Mouse (Mus musculus) hindbrain, embryonic 12.5 days (tissue): ENCODE results near the gene Tmem204. TPM values are rescaled to one million over a fixed set of nuclear protein-coding genes. Genes with fewer than 3 reads are reported as not detected.
A peak's percentile ranks its signal among the peaks of the same experiment; 100 is the strongest.

Experiments
- ATAC-seq: fragments of 200-750 bp; cut with Nextera tagmentation; 2 replicates; pipeline ENCODE4 v1.8.0; 2017; ENCODE audit warnings: moderate TSS enrichment; ENCODE audit not compliant: low FRiP score
- H3K27ac ChIP-seq: fragments of 300-500 bp; sonication (generic); 2 replicates; pipeline ENCODE4 v1.5.1; 2016; ENCODE audit warnings: mild to moderate bottlenecking
- H3K27me3 ChIP-seq: fragments of 300-500 bp; sonication (generic); 2 replicates; pipeline ENCODE4 v1.6.1; 2016; ENCODE audit warnings: mild to moderate bottlenecking
- H3K36me3 ChIP-seq: fragments of 300-500 bp; sonication (generic); 2 replicates; pipeline ENCODE4 v1.6.1; 2016; ENCODE audit warnings: mild to moderate bottlenecking
- H3K4me1 ChIP-seq: fragments of 300-500 bp; sonication (generic); 2 replicates; pipeline ENCODE4 v1.6.1; 2016
- H3K4me2 ChIP-seq: fragments of 300-500 bp; sonication (generic); replicated peaks from 2 replicates; pipeline ENCODE4 v1.6.1; 2016; ENCODE audit warnings: mild to moderate bottlenecking
- H3K4me3 ChIP-seq: fragments of 300-500 bp; sonication (generic); 2 replicates; pipeline ENCODE4 v1.5.1; 2016; ENCODE audit warnings: mild to moderate bottlenecking
- H3K9ac ChIP-seq: fragments of 300-500 bp; sonication (generic); 2 replicates; pipeline ENCODE4 v1.6.1; 2016; ENCODE audit warnings: mild to moderate bottlenecking, moderate library complexity
- H3K9me3 ChIP-seq: fragments of 300-500 bp; sonication (generic); replicated peaks from 2 replicates; pipeline ENCODE4 v1.6.1; 2016; ENCODE audit warnings: mild to moderate bottlenecking
- WGBS: fragments of 180-500 bp; shearing (Covaris S2); methylation state at CpG from one replicate; pipeline ENCODE4 v1.1.7; 2016; 5-methylcytosine and 5-hydroxymethylcytosine counted together
- polyA plus RNA-seq: library from polyadenylated mRNA; unstranded; fragments of >200 nt; fragmentation: Nextera tagmentation; extraction: Ambion mirVana; gene quantifications from 2 replicates; pipeline ENCODE4 v1.2.1, GENCODE M21; 2016

The Tmem204 gene
- polyA plus RNA-seq, 1 experiment from 2014 or later, result 9.5 TPM

- H3K36me3 ChIP-seq, result peaks cover 47% of the 10 kb centered on the region
- H3K4me3 ChIP-seq, result no peak overlapping the region
- no peaks in the 10 kb centered on the region for H3K27me3 ChIP-seq
- ATAC-seq, result no peak
- H3K4me2 ChIP-seq, result no peak overlapping the region
- H3K9me3 ChIP-seq, result no peaks in the 10 kb centered on the region
- H3K4me1 ChIP-seq, result no peaks in the 10 kb centered on the region
- 86% methylated on average over 6 of the region's 6 CpGs for WGBS
- H3K27ac ChIP-seq, result no peak overlapping the region
- no peak overlapping the region for H3K9ac ChIP-seq
These were observed 26.4 kb downstream of the Tmem204 start for GRCm38 (mm10) chr17:25057041-25057440.

- Histone ChIP-seq H3K27me3 (no peaks in the 10 kb centered on the region), H3K9ac (no peak overlapping the region), H3K36me3 (peaks cover 43% of the 10 kb centered on the region), H3K27ac (no peak overlapping the region), H3K4me2 (no peak overlapping the region), H3K4me1 (no peaks in the 10 kb centered on the region), H3K9me3 (no peaks in the 10 kb centered on the region), H3K4me3 (no peak overlapping the region)
- no peak for ATAC-seq
- 89% methylated on average over 9 of the region's 9 CpGs for WGBS
These were observed 30.1 kb downstream of the Tmem204 start for GRCm38 (mm10) chr17:25053274-25053673.

- H3K27me3 ChIP-seq, result no peaks in the 10 kb centered on the region
- H3K4me3 ChIP-seq, result no peak overlapping the region
- H3K4me1 ChIP-seq, result no peaks in the 10 kb centered on the region
- no peaks in the 10 kb centered on the region for H3K9me3 ChIP-seq
- no peak overlapping the region for H3K4me2 ChIP-seq
- WGBS, result 91% methylated on average over 6 of the region's 6 CpGs
- ATAC-seq, result no peak
- no peak overlapping the region for H3K9ac ChIP-seq
- no peak overlapping the region for H3K27ac ChIP-seq
- peaks cover 42% of the 10 kb centered on the region for H3K36me3 ChIP-seq
These were observed 36.2 kb downstream of the Tmem204 start for GRCm38 (mm10) chr17:25047143-25047542.

GRCm38 (mm10) chr17:25045281-25045680 is 38.1 kb downstream of the Tmem204 start:
- Histone ChIP-seq H3K4me1 (no peaks in the 10 kb centered on the region), H3K27me3 (no peaks in the 10 kb centered on the region), H3K36me3 (peaks cover 31% of the 10 kb centered on the region), H3K4me3 (no peak overlapping the region), H3K27ac (no peak overlapping the region), H3K9ac (no peak overlapping the region), H3K9me3 (no peaks in the 10 kb centered on the region), H3K4me2 (no peak overlapping the region)
- WGBS, result 97% methylated on average over 4 of the region's 4 CpGs
- ATAC-seq, result no peak

GRCm38 (mm10) chr17:25044879-25045278 is 38.5 kb downstream of the Tmem204 start:
- no peak overlapping the region for H3K4me3 ChIP-seq
- no peaks in the 10 kb centered on the region for H3K4me1 ChIP-seq
- H3K36me3 ChIP-seq, result peaks cover 28% of the 10 kb centered on the region
- no peaks in the 10 kb centered on the region for H3K9me3 ChIP-seq
- no peak overlapping the region for H3K27ac ChIP-seq
- WGBS, result 75% methylated on average over 7 of the region's 7 CpGs
- H3K9ac ChIP-seq, result no peak overlapping the region
- H3K4me2 ChIP-seq, result no peak overlapping the region
- ATAC-seq, result no peak
- no peaks in the 10 kb centered on the region for H3K27me3 ChIP-seq

DNA sequence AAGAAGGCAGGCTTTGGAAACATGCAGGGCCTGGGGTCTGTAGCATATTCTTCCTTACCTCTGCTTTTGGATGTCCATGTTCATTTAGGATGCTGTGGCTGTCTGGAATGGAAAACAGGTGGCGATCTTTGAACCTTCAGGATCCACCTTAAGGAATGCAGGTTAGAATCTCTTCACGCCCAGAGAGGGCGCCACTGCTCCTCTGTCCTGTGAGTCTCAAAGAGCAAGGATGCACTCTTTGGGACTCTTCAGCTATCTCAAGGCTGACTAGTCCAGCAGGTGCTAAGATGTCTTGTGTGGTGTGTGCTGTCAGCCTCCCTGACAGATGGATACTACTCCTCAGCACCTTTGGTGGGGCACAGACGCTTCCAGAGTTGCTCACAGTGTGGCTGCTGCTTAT is 47.2 kb downstream of the Tmem204 start:
- no peak overlapping the region for H3K4me2 ChIP-seq
- no peak for ATAC-seq
- no peak overlapping the region for H3K9ac ChIP-seq
- H3K9me3 ChIP-seq, result no peaks in the 10 kb centered on the region
- H3K4me1 ChIP-seq, result no peaks in the 10 kb centered on the region
- H3K27ac ChIP-seq, result no peak overlapping the region
- no peak overlapping the region for H3K4me3 ChIP-seq
- 68% methylated on average over 4 of the region's 4 CpGs for WGBS
- no peaks in the 10 kb centered on the region for H3K27me3 ChIP-seq
- H3K36me3 ChIP-seq, result peaks cover 50% of the 10 kb centered on the region

- peak; percentile 93 for ATAC-seq
- Histone ChIP-seq H3K36me3 (peaks cover 16% of the 10 kb centered on the region), H3K27me3 (no peaks in the 10 kb centered on the region), H3K9ac (peak overlapping the region; percentile 81), H3K4me3 (peak overlapping the region; percentile 99), H3K9me3 (no peaks in the 10 kb centered on the region), H3K4me1 (peaks cover 18% of the 10 kb centered on the region), H3K4me2 (peak overlapping the region; percentile 98), H3K27ac (peak overlapping the region; percentile 82)
- under 1% methylated on average over 55 of the region's 55 CpGs for WGBS
These were observed 66.9 kb downstream of the Tmem204 start for GRCm38 (mm10) chr17:25016292-25017132.

- H3K4me1 ChIP-seq, result peaks cover 18% of the 10 kb centered on the region
- H3K27me3 ChIP-seq, result no peaks in the 10 kb centered on the region
- H3K27ac ChIP-seq, result peak within 1 kb of the TSS; percentile 86
- under 1% methylated on average over 62 of the region's 62 CpGs for WGBS
- peaks cover 23% of the 10 kb centered on the region for H3K36me3 ChIP-seq
- ATAC-seq, result peak; percentile 99
- H3K4me3 ChIP-seq, result peak within 1 kb of the TSS; percentile 99
- no peaks in the 10 kb centered on the region for H3K9me3 ChIP-seq
- H3K4me2 ChIP-seq, result peak within 1 kb of the TSS; percentile 98
- peak within 1 kb of the TSS; percentile 96 for H3K9ac ChIP-seq
These were observed 67.6 kb downstream of the Tmem204 start, which contains the start of the genes Cramp1l and Ift140 for GRCm38 (mm10) chr17:25015655-25016291. Cramp1l (minus strand) TSS chr17:25015788. Ift140 (plus strand) TSS chr17:25016085.

GRCm38 (mm10) chr17:25014841-25015570 is 68.4 kb downstream of the Tmem204 start:
- under 1% methylated on average over 39 of the region's 39 CpGs for WGBS
- H3K36me3 ChIP-seq, result peaks cover 29% of the 10 kb centered on the region
- peak overlapping the region; percentile 99 for H3K4me3 ChIP-seq
- H3K27me3 ChIP-seq, result no peaks in the 10 kb centered on the region
- peak overlapping the region; percentile 96 for H3K9ac ChIP-seq
- no peaks in the 10 kb centered on the region for H3K9me3 ChIP-seq
- H3K27ac ChIP-seq, result peak overlapping the region; percentile 86
- peaks cover 18% of the 10 kb centered on the region for H3K4me1 ChIP-seq
- peak; percentile 5 for ATAC-seq
- peak overlapping the region; percentile 98 for H3K4me2 ChIP-seq

GRCm38 (mm10) chr17:25013606-25014501 is 69.5 kb downstream of the Tmem204 start:
- peak overlapping the region; percentile 99 for H3K4me3 ChIP-seq
- H3K9ac ChIP-seq, result peak overlapping the region; percentile 96
- no peaks in the 10 kb centered on the region for H3K9me3 ChIP-seq
- WGBS, result under 1% methylated on average over 81 of the region's 81 CpGs
- peaks cover 28% of the 10 kb centered on the region for H3K36me3 ChIP-seq
- peaks cover 18% of the 10 kb centered on the region for H3K4me1 ChIP-seq
- ATAC-seq, result no peak
- no peaks in the 10 kb centered on the region for H3K27me3 ChIP-seq
- peak overlapping the region; percentile 83 for H3K27ac ChIP-seq
- H3K4me2 ChIP-seq, result peak overlapping the region; percentile 98
